Mouse (Mus musculus) forelimb bud, embryonic 11.5 days (tissue): ENCODE measurements at regions not wholly inside any gene's neighbourhood (a gene's known extent, or its start where the extent isn't known, plus 50 kb on each side); places are given as distances from the start of the nearest gene placed in this dataset.

ENCODE experiments used
- DNase-seq: peaks from one replicate; pipeline ENCODE4 v3.0.0-alpha.2; 2012; ENCODE audit warnings: low read depth, low spot score

DNA sequence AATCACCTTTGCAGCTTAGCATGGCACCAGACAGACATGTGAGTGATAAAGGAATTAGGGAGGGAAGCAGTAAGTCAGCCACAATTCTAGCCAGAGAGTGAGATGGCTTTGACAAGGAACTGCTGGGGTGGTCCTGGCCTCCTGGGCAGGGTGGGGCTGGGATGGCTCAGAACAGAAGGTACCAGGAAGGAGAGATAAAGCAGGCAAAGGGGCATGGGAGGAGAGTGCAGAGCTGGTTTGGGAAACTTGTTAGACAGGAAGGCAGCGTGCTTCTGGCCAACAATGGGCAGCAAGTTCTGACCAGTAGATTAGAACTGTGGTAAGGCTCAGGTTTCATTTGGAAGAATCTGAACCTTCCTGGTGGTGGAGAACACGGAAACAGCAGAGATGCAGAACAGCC is 130.5 kb upstream of the Mkln1 start:
- no peak for DNase-seq

- DNase-seq = no peak
Observed at GRCm38 (mm10) chr6:31273816-31274215, 124.7 kb upstream of the Mkln1 start.

DNA sequence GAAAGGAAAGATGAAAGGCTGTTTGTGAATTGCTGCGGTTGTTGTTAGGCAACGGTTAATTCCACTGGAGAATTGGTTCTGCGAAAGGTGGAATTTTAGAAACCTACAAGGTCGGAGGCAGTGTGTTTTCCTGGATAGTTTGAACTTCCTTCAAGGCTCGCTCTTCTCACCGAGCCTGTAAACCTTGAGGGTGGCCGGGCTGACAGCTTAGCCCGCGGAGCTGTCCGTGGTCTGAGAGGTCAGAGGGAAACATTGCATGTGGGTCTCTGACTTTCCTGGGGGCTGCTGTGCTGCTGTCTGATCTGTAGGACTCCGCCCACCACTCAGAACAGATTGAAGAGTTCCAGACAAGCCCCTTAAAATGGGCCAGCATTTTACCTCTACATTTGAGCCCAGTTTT is 124.3 kb upstream of the Mkln1 start:
- peak; percentile 18 for DNase-seq

GRCm38 (mm10) chr6:31277792-31278191 is 120.7 kb upstream of the Mkln1 start:
- DNase-seq = no peak

DNA sequence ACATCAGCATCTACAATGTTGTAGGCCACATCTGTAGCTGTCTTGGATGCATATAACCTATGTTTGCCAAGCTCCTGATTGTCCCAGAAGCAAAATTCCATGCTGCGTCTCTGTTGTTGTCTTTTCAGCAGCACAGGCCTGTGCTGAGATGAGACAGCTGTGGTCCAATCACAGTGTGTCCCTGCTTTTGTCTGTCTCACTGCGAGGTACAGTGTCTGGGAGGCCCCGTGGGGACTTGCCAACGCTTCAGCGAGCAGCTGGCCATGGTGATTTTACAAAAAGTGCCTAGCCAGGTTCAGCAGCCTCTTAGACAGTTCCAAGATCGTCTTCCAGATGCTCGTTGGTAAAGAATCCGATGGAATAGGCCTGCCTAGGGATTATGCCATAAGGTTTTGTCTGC is 114.6 kb upstream of the Mkln1 start:
- no peak for DNase-seq

DNA sequence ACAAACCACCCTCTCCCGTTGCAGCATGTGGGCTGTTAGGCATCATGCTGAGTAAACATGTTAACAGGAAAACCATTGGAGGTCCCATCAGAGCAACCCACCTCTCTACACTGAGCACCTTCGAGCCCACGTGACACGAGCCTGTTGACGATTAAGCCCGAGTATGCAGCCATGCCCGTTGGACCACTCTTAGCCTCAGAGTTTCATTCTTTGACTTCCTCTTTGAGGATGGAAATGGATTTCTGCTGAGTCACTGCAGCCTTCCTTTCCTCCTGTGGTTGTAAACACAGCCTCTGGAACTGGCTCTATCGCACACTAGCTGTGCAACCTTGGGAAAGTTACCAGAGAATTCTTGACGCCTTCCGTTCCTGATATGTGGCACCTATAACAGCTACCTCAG is 114.1 kb upstream of the Mkln1 start:
- DNase-seq = no peak

DNA sequence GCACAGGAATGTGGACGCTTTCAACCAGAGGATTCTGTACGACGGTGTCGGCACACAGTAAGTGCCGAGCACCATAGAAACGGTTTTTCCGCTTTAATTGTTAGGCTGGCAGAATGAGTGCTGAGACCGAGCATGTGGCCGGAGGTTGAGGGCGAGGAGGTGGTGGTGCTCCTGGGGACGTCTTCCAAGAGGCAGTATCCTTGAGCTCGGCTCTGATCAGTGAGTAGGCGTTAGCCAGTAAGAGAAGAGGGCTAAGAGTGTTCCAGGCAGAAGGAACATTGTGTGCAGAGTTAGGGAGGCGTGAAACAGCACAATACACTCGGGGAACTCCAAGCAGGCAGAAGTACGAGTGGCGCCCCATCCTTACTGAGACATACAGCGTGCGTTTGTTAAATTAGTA is 113.5 kb upstream of the Mkln1 start:
- DNase-seq = no peak

GRCm38 (mm10) chr6:31285981-31286737 is 112.4 kb upstream of the Mkln1 start:
- DNase-seq = no peak

DNA sequence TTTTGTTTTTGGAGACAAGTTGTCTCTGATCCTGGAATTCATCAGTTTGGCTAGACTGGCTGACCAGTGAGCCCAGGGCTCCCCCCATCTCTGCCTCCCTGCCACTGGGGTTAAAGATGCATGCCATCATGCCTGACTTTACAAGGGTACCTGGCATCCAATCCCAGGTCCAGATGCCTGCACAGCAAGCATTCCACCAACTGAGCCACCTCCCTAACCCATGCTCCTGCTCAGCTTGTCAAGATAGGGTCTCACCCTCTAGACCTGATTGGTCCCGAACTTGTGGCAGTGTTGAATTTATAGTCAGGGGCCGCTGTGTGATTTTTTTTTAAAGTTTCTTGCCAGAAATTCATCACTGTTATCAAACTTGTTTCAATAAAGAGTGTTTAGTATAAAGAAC is 111.4 kb upstream of the Mkln1 start:
- DNase-seq = no peak

DNA sequence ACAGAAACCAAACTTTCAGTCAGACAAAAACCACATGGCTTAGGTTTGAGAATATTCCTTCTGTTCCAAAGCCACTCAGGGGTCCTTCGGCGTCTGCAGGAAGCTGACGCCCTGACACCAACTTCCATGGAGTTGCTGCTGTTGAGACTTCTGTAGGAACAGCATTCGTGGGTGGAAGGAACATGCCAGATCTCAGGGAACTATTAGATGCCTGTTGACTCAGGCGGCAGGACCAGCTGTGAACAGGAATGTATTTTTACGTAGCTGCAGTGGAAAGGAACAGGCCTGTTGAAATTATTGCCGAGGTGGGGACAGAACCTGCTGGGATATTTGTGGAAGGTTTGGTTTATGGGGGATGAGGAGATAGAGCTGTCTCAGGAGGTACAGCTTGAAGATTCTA is 110.8 kb upstream of the Mkln1 start:
- no peak for DNase-seq

DNA sequence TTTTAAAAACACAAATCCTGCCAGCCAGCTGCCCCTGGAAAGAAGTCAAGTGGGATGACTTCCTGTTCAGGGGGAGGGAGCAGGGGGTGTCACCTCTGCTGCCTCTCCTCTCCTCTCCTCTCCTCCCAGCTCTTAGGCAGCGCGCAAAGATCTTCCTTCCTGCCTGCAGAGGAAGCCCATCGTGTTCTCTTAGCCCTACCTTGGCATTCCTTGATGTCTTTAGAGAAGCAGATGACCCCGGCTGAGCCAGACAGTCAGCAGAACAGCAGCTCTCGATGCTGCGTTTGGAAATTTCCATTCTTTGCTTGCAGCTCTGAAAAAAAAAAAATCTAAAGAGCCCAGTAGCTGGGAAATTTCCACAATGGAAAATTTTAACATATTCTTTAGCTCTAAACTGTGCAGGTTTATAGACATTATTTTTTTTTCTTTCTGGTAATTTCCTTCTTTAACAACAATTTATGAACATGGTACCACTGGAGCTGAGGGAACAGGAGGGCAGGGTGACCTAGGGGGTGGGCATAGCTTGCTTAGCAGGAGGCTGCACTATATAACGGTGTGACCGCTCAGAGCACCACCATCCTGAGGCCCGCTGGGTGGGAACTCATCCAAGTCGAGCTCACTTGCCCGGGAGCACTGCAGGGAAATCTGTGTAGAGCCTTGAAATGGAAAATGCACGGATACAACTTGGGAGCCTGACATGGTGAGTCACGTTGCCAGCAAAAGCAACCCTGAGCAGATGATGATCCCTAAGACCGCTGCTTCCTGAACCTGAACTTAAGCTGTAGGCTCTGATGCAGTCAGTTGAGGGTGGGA is 109.9 kb upstream of the Mkln1 start:
- DNase-seq = no peak

DNA sequence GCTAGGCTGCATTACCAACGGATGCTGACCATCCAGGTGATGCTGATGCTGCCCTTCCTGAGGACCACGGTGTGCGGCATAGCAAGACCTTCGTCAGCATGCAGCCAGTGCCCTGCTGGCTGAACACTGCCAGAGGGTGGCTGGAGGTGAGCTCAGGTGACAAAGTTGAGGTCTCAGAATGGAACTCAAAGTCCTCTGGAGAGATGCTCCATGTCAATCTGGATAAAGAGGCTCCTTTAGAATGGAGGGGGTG is 109.4 kb upstream of the Mkln1 start:
- no peak for DNase-seq

- no peak for DNase-seq
Observed at GRCm38 (mm10) chr6:31292081-31292480, 106.5 kb upstream of the Mkln1 start.

GRCm38 (mm10) chr6:31293008-31293407 is 105.5 kb upstream of the Mkln1 start:
- DNase-seq = peak; percentile 11

DNA sequence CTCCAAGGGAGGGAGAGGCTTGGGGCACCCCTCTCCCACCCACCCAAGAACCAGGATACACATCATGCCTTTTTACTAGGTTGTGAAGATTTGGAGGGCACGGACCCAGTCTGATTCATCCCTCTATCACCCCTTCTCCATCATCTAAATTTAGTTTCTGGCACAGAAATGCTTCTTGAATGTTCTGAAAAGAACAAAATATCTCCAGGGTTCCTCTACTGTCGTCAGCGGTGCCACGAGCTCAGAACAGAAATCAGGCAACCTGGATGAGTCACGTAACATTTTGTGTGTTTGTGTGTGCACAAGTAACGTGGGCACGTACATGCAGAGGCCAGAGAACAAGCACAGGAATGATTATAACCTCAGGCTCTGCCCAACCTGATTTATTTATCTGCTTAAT is 99.1 kb upstream of the Mkln1 start:
- DNase-seq = no peak

- DNase-seq = no peak
Observed at GRCm38 (mm10) chr6:31305736-31306135, 92.8 kb upstream of the Mkln1 start.

DNA sequence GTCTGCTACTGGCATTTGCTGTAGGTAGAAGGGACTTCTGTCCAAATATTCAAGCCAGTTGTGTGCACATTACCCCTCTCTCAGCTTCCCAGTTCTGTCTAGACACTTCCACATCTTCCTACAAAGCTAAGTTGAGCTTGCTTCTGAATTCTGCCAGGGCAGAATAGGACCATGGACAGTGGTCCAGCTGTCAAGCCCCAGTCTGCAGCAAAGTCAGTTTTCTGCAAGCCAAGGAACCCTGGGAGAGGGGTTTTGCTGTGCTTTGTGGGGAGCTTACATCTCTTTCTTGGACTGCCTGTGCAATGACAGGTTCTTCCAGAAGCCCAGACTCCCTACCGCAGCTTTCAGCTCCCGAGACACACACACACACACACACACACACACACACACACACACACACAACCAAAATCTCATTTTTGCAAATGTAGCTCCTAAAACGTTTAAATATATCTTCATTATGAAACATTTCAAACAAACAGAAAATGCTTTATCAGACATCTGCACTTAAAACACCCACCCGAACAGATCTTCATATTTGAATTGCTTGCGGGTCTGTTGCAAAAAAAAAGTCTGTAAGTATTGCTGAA is 91.4 kb upstream of the Mkln1 start:
- DNase-seq = peak; percentile 51

DNA sequence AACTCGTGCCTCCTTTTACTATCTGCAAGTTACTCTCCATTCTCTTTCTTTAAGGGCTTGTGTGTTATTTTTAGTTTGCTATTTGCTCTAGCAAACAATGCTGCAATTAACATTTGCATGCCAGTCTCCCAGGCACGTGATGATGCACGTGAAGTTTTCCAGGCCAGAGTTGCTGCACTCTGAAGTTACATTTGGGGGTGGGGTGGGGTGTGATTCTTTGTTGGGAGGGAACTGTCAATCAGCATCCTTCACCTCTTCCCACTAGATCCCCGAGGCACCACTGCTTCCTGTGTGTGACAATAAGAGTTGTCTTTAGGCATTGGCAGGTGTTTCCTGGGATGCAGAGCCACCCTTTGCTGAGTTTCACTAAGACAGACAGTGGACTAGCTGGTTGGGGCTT is 90.6 kb upstream of the Mkln1 start:
- DNase-seq = no peak

DNA sequence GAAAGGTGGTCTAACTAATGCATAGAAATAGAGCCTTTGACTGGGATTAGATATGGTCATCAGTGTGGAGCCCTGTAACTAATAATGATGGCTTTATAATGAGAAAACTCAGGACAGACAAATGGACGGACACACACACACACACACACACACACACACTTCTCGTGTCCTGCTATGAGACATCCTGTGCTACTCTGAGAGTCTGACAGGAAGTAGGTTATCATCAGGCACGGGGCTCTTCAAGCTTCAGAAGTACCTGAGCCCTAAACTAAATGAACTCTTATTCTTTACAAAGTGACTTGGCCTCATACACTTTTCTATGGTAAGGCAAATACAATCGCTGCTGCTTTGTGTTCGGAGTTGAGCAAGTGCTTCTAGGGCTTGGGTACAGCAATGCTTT is 87.9 kb upstream of the Mkln1 start:
- no peak for DNase-seq

- no peak for DNase-seq
Observed at GRCm38 (mm10) chr6:31313869-31314470, 84.6 kb upstream of the Mkln1 start.

- no peak for DNase-seq
Observed at GRCm38 (mm10) chr6:31317741-31318225, 80.8 kb upstream of the Mkln1 start.

- peak; percentile 24 for DNase-seq
Observed at GRCm38 (mm10) chr6:31318506-31318905, 80.0 kb upstream of the Mkln1 start.

DNA sequence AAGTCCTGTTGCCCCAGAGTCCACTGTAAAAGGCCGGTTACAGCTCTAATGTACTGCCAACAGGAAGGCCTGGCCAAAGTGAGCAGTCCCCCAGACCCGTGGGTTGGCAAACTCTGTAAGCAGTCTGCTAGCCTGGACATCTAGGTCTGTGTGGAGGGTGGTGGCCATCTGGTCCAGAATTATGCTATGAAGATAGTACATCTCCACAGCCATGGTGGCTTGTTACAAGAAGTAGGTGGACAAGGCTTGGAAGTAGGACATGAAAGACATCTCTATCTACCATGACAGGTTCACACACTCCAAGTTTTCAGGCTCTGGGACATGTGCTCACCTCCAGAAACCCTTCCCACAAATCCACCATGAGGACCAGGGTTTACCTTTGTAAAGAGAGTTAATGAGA is 79.1 kb upstream of the Mkln1 start:
- DNase-seq = no peak
